Mouse (Mus musculus) liver, embryonic 16.5 days (tissue): ENCODE measurements around the gene Slc8a3. TPM values are rescaled to one million over a fixed set of nuclear protein-coding genes. Genes with fewer than 3 reads are reported as not detected.
A peak's percentile ranks its signal among the peaks of the same experiment; 100 is the strongest.

Experiments used
- ATAC-seq: fragments of 200-750 bp; cut with Nextera tagmentation; 2 replicates; pipeline ENCODE4 v1.8.0; 2017; ENCODE audit warnings: low read depth, mild to moderate bottlenecking, moderate number of reproducible peaks, moderate library complexity
- H3K27ac ChIP-seq: fragments of 300-500 bp; sonication (generic); 2 replicates; pipeline ENCODE4 v1.5.1; 2014; ENCODE audit warnings: mild to moderate bottlenecking, low read length
- H3K27me3 ChIP-seq: fragments of 300-500 bp; sonication (generic); 2 replicates; pipeline ENCODE4 v1.6.1; 2014; ENCODE audit warnings: low read depth, low read length, mixed read lengths; ENCODE audit not compliant: control insufficient read depth, insufficient read depth
- H3K36me3 ChIP-seq: fragments of 300-500 bp; sonication (generic); 2 replicates; pipeline ENCODE4 v1.6.1; 2014; ENCODE audit warnings: mild to moderate bottlenecking; ENCODE audit not compliant: control insufficient read depth, insufficient read depth
- H3K4me1 ChIP-seq: fragments of 300-500 bp; sonication (generic); 2 replicates; pipeline ENCODE4 v1.6.1; 2014; ENCODE audit warnings: low read depth, low read length, mixed read lengths; ENCODE audit not compliant: control insufficient read depth
- H3K4me2 ChIP-seq: fragments of 300-500 bp; sonication (generic); 2 replicates; pipeline ENCODE4 v1.6.1; 2014; ENCODE audit warnings: low read depth, low read length, mixed read lengths
- H3K4me3 ChIP-seq: fragments of 300-500 bp; sonication (generic); 2 replicates; pipeline ENCODE4 v1.5.1; 2014; ENCODE audit warnings: low read depth, mild to moderate bottlenecking, low read length
- H3K9ac ChIP-seq: fragments of 300-500 bp; sonication (generic); 2 replicates; pipeline ENCODE4 v1.6.1; 2014; ENCODE audit warnings: low read depth, low read length
- H3K9me3 ChIP-seq: fragments of 300-500 bp; sonication (generic); replicated peaks from 2 replicates; pipeline ENCODE4 v1.6.1; 2016; ENCODE audit warnings: low read length; ENCODE audit not compliant: control insufficient read depth
- WGBS: fragments of 180-500 bp; shearing (Covaris S2); extraction: QIAGEN DNeasy Blood & Tissue Kit; methylation state at CpG from one replicate; pipeline ENCODE4 v1.1.7; 2014; ENCODE audit not compliant: insufficient replicate concordance; 5-methylcytosine and 5-hydroxymethylcytosine counted together
- polyA plus RNA-seq: library from polyadenylated mRNA; unstranded; fragments of >200 nt; fragmentation: Nextera tagmentation; extraction: Ambion mirVana; gene quantifications from 2 replicates; pipeline ENCODE4 v1.2.1, GENCODE M21; 2015

The Slc8a3 gene
- polyA plus RNA-seq, 1 experiment from 2014 or later, result 0.04 TPM

DNA sequence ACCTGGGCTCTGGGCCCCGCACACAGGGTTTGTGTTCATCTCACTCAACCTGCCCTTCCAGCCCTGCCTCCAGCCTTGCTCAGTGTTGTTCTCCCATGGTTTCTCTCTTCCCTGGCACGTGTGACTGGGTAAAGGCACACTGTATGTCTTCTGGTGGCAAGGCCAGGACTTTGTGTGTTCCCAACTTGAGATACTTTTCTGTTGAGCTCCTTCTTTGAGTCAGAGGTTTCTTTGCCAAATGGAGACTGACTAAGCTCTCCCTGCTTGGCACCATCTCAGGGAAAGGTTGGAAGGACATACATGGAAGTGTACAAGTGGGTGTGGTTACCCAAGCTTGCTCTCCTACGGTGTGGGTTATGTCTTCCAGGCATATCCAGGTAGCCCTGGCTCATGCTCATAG is 169.8 kb downstream of the Slc8a3 start:
- no peak overlapping the region for H3K9ac ChIP-seq
- H3K36me3 ChIP-seq, result no peaks in the 10 kb centered on the region
- no peaks in the 10 kb centered on the region for H3K27me3 ChIP-seq
- H3K4me3 ChIP-seq, result no peak overlapping the region
- H3K4me2 ChIP-seq, result no peak overlapping the region
- no peak for ATAC-seq
- 64% methylated on average over 3 of the region's 3 CpGs for WGBS
- no peak overlapping the region for H3K27ac ChIP-seq
- no peaks in the 10 kb centered on the region for H3K4me1 ChIP-seq
- H3K9me3 ChIP-seq, result no peaks in the 10 kb centered on the region

DNA sequence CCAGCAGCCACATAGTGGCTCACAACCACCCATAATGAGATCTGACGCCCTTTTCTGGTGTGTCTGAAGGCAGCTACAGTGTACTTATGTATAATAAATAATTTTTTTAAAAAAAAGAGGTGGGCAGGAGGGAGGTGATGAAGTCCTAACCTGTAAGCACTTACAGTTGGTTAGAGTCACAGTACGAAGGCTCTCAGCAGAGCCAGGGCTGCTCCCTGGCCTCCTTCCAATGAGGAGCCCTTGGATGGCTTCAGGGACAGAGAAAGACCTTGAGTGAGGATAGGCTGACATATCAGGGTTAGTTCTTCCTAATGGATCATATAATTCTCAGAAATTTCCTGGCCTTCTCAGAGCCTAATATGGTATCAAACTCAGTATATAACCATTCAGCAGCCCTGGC is 171.7 kb downstream of the Slc8a3 start:
- no peaks in the 10 kb centered on the region for H3K36me3 ChIP-seq
- no peak for ATAC-seq

DNA sequence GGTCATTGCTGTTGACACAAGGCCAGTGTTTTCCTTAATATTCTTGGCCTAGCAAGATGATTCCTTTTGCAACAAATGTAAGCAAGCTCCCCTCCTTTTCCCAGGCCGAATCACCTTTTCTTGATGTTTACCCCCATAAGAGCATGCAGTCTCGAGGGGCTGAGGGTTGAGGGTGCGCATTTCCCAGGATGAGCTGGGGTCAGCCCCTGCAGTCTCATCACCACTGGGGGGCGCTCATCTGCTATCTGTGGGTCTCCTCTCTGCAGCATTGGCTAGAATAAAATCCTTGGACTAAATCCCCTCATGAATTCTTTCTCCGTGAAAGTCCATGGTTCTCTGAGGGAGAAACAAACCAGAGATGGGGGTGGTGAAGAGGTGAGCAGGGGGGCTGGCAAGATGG is 172.1 kb downstream of the Slc8a3 start:
- Histone ChIP-seq H3K36me3 (no peaks in the 10 kb centered on the region), H3K4me2 (no peak overlapping the region), H3K27me3 (no peaks in the 10 kb centered on the region), H3K9me3 (no peaks in the 10 kb centered on the region), H3K27ac (no peak overlapping the region), H3K4me3 (no peak overlapping the region), H3K4me1 (no peaks in the 10 kb centered on the region; the same call in 1 of the 2 replicates), H3K9ac (no peak overlapping the region)
- no peak for ATAC-seq
- WGBS, result 51% methylated on average over 5 of the region's 5 CpGs

More for the DNA sequence above, 171.7 kb downstream of the Slc8a3 start:
- Histone ChIP-seq H3K27me3 (no peaks in the 10 kb centered on the region), H3K4me2 (no peak overlapping the region), H3K27ac (no peak overlapping the region), H3K4me3 (no peak overlapping the region), H3K9me3 (no peaks in the 10 kb centered on the region), H3K9ac (no peak overlapping the region), H3K4me1 (no peaks in the 10 kb centered on the region; the same call in 1 of the 2 replicates)
- 59% methylated on average over 2 of the region's 2 CpGs for WGBS

- Histone ChIP-seq H3K9ac (no peak overlapping the region), H3K9me3 (no peaks in the 10 kb centered on the region), H3K27ac (no peak overlapping the region), H3K4me3 (no peak overlapping the region), H3K27me3 (no peaks in the 10 kb centered on the region), H3K36me3 (no peaks in the 10 kb centered on the region), H3K4me2 (no peak overlapping the region), H3K4me1 (no peaks in the 10 kb centered on the region; the same call in 1 of the 2 replicates)
- no peak for ATAC-seq
- 44% methylated on average over 3 of the region's 3 CpGs for WGBS
Observed at GRCm38 (mm10) chr12:81160425-81160824, 172.6 kb downstream of the Slc8a3 start.

GRCm38 (mm10) chr12:81159947-81160346 is 173.0 kb downstream of the Slc8a3 start:
- H3K27me3 ChIP-seq, result no peaks in the 10 kb centered on the region
- 56% methylated on average over 2 of the region's 2 CpGs for WGBS
- H3K4me1 ChIP-seq, result no peaks in the 10 kb centered on the region; the same call in 1 of the 2 replicates
- no peaks in the 10 kb centered on the region for H3K9me3 ChIP-seq
- H3K27ac ChIP-seq, result no peak overlapping the region
- H3K4me2 ChIP-seq, result no peak overlapping the region
- ATAC-seq, result no peak
- no peak overlapping the region for H3K9ac ChIP-seq
- H3K4me3 ChIP-seq, result no peak overlapping the region
- no peaks in the 10 kb centered on the region for H3K36me3 ChIP-seq

DNA sequence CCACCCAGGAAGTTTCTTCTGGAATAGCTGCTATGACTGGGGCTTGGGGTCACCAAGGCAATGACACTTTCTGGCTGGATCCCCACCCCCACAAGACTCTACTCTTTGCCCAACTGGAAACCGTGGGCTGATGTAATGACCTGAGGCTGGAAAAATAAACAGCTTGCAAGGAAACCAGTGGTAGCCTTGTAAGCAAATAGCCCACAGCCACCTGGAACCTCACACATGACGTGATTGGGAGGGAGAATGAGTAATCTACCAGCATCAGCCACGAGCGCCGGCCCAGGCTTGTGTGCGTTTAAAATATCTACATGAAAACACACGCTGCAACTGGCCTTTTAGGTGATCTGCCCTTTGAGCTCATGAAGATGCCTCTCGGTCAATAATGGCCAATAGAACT is 176.1 kb downstream of the Slc8a3 start:
- H3K27ac ChIP-seq, result no peak overlapping the region
- no peak for ATAC-seq
- no peak overlapping the region for H3K4me2 ChIP-seq
- H3K27me3 ChIP-seq, result no peaks in the 10 kb centered on the region
- 53% methylated on average over 8 of the region's 8 CpGs for WGBS
- H3K9me3 ChIP-seq, result no peaks in the 10 kb centered on the region
- H3K4me1 ChIP-seq, result no peaks in the 10 kb centered on the region; the same call in 1 of the 2 replicates
- no peak overlapping the region for H3K9ac ChIP-seq
- no peak overlapping the region for H3K4me3 ChIP-seq
- H3K36me3 ChIP-seq, result no peaks in the 10 kb centered on the region

- Histone ChIP-seq H3K9ac (no peak overlapping the region), H3K4me1 (no peaks in the 10 kb centered on the region; the same call in 1 of the 2 replicates), H3K27me3 (no peaks in the 10 kb centered on the region), H3K4me3 (no peak overlapping the region), H3K27ac (peak overlapping the region; percentile 37; the same call in 1 of the 2 replicates), H3K9me3 (no peaks in the 10 kb centered on the region), H3K36me3 (no peaks in the 10 kb centered on the region), H3K4me2 (no peak overlapping the region)
- 50% methylated on average over 6 of the region's 6 CpGs for WGBS
- 0 out of 2 replicates have a peak, but pooled peaks have one; percentile 54 for ATAC-seq
Observed at GRCm38 (mm10) chr12:81155675-81156074, 177.3 kb downstream of the Slc8a3 start.

DNA sequence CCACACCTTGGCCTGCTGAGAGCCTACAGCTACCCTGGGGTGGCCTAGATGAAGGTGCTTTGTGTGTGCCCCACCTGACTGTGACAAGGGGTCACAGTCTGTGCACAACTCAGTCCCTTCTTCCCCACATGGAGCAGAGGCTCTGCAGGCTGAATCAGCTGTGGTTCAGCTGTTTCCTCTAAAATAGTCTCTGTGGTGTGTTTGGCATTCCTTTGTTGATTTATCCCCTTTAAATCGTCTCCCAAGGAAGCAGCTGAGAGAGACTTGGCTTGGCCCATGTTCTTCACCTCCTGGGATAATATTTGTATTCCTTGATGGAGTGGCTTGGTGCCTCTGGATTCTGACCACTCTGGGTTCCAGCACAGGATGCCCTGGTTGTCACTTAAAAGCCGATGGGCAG is 180.9 kb downstream of the Slc8a3 start:
- no peak overlapping the region for H3K4me2 ChIP-seq
- ATAC-seq, result no peak
- no peaks in the 10 kb centered on the region for H3K9me3 ChIP-seq
- no peaks in the 10 kb centered on the region; the same call in 1 of the 2 replicates for H3K4me1 ChIP-seq
- H3K27ac ChIP-seq, result no peak overlapping the region
- H3K27me3 ChIP-seq, result no peaks in the 10 kb centered on the region
- 35% methylated on average over 2 of the region's 2 CpGs for WGBS
- no peak overlapping the region for H3K9ac ChIP-seq
- H3K4me3 ChIP-seq, result no peak overlapping the region
- no peaks in the 10 kb centered on the region for H3K36me3 ChIP-seq

DNA sequence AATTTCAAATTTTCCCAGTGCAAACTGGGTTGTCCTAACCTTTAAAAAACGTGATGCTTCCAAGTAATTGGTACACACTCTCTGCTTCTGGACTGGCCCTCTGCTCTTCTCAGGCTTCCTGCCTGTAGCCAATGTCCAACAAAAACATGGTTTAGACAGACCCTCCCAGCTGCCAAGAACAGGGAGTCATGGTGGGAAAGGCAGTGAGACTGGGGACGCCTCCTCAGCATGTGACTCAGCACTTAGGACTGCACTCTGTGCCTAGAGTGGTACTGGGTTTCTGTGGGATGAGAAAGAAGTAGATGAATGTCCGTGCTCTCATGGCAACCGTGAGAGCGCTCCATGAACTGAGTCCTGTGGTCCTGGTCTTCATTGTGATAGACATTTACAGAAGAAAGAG is 182.1 kb downstream of the Slc8a3 start:
- H3K4me3 ChIP-seq, result no peak overlapping the region
- no peaks in the 10 kb centered on the region; the same call in 1 of the 2 replicates for H3K4me1 ChIP-seq
- H3K9ac ChIP-seq, result no peak overlapping the region
- H3K27ac ChIP-seq, result no peak overlapping the region
- no peaks in the 10 kb centered on the region for H3K9me3 ChIP-seq
- H3K27me3 ChIP-seq, result no peaks in the 10 kb centered on the region
- no peak overlapping the region for H3K4me2 ChIP-seq
- 56% methylated on average over 5 of the region's 5 CpGs for WGBS
- no peak for ATAC-seq
- H3K36me3 ChIP-seq, result no peaks in the 10 kb centered on the region
